Mouse (Mus musculus): ENCODE results near the gene 1700020D05Rik. TPM values are rescaled to one million over a fixed set of nuclear protein-coding genes. Genes with fewer than 3 reads are reported as not detected.

1700020D05Rik gene
- total RNA-seq (2021) = 1 to 10 TPM; 1.7 to 2.2 TPM
- long read RNA-seq, experiment 1 = 0 reads
- long read RNA-seq, experiment 2 = 0 reads

DNA sequence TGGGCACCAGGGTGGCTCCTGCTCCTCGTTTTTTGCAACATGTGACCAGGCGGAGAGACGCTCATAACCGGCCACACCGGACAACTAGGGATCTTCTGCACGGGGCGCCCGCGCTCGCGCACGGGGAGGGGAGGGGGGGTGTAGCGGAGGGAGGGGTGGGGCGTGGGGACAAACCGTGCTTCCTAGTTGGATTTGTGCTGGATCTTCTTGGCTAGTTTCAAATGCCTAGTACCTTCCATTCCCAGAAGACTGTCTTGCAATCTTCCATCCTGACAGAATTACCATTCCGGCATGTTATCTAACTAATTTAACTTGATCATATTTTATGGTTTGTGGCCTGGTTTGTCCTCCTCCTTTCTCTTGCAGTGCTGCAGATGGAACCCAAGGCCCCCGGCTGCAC lies at the start of gene 1700020D05Rik:
TSS of gene 1700020D05Rik (minus strand) at position 101 of the 400 bp plus-strand sequence.
- no peak for DNase-seq (ENCODE audit: low spot score in 2 of 2)

DNA sequence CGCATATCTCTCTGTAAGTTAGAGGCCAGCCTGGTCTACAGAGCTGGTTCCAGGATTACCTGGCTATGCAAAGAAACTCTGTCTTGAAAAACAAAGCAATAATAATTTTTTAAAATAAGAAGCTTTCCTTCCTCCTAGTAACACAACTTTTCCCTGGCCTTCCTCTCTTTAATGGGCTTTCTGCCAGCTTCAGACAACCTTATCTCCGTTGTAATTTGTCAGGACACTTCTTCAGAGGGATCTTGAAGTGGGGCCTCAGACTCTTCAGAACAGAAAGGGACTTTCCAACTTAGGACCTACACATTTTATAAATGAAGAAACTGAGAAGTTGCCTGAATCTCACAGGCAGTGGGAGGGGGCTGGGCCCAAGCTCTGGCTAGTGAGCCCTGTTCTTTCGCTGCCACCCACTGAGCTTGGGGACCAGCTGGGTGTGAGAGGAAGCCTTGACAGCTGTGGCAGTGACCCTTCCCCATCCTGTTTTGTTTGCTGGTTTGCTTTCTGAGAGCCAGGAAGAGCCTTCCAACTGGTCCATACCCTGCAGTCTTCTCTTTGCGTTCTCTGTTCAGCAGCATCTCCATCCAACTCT lies 44.0 kb upstream of the 1700020D05Rik start:
- DNase-seq (ENCODE audit: low spot score in 2 of 2) = no peak

DNA sequence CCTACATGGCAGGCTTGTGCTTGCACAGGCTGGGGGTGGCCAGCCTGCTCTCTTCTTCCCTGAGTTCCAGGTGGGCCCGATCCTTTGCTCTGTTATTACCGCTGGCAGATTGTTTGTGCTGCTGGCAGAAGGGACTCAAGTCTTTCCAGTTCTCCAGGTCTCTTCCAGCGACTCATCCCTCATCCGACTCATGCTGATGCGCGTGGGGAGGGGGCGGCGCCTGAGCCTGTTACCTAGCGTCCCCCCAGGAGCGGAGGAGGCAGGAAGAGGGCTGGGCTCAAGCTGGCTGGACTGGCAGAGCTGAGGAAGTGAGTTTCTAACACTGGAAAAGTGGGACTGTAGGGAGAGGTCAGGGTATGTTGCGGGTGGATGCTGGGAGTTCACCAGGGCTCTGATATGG lies 40.4 kb upstream of the 1700020D05Rik start:
- no peak for DNase-seq (ENCODE audit: low spot score in 2 of 2)

DNA sequence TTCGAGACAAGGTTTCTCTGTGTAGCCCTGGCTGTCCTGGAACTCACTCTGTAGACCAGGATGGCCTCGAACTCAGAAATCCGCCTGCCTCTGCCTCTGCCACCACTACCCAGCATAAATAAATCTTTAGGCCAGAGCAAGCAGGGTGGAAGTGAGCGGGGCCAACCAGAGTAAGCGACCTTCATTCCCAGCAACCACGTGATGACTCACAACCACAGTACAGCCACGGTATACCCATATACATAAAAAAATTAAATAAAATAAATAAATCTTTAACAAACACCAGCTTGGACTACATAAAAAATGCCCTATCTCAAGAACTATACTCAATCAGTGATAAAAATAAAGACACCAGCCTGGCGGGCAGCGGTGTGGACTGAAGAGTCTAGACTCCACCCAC lies 39.8 kb upstream of the 1700020D05Rik start:
- no peak for DNase-seq (ENCODE audit: low spot score in 2 of 2)

DNA sequence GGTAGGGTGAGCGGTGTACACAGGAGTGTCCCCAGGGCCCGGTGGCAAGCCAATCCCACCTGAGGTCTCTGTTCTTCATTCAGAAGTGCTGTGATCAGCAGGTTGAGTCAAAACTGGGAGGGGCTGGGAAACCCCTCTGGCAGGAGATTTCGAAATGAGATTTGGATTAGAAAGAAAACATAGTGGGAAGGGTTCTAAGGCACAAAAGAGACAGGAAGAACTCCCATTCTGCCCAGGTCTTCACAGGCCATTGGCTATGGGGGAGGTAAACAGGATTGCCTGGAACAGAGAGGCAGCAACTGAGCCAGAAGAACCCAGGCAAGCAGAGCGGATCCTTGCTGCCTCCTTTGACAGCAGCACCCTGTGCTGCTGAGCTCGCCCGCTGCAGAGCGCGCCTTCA lies 35.2 kb upstream of the 1700020D05Rik start:
- DNase-seq (ENCODE audit: low spot score in 2 of 2) = no peak

DNA sequence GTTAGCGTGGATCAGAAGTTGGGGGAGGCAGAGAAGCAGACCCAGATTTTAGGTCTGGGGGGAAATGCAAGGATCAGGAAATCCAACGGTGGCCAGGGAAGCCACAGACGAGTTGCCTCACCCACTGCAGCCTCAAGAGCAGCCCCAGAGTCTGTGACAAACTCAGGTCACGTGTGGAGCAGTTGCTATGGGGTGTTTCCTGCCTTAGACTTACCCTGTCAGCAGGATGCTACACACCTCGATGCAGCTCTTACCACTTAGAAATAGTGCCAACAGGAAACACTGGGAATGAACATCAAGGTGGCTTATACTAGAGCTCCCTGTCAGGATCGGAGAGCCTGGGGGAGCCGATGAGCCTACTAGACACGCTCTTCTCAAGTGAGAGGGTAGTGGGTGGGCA lies 28.9 kb upstream of the 1700020D05Rik start:
- no peak for DNase-seq (ENCODE audit: low spot score in 2 of 2)

DNA sequence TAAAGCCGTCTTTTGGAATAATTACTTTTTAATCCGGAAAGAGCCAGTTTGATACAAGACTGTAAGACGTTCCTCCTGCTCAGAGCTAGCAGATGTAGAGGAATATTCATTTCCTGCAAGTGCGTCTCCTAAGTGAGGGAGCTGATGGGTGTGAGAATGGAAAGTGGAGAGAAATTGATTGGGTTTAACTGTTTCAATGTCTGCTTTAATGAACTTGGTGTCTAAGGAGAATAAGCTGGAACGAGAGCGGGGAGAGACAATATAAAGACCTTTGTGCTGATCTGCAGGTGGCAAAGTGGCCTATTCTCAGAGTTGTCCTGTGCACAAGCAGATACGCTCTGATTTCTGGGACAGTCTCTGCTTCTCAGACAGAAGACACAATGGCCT lies 26.5 kb upstream of the 1700020D05Rik start:
- DNase-seq (ENCODE audit: low spot score in 2 of 2) = no peak

DNA sequence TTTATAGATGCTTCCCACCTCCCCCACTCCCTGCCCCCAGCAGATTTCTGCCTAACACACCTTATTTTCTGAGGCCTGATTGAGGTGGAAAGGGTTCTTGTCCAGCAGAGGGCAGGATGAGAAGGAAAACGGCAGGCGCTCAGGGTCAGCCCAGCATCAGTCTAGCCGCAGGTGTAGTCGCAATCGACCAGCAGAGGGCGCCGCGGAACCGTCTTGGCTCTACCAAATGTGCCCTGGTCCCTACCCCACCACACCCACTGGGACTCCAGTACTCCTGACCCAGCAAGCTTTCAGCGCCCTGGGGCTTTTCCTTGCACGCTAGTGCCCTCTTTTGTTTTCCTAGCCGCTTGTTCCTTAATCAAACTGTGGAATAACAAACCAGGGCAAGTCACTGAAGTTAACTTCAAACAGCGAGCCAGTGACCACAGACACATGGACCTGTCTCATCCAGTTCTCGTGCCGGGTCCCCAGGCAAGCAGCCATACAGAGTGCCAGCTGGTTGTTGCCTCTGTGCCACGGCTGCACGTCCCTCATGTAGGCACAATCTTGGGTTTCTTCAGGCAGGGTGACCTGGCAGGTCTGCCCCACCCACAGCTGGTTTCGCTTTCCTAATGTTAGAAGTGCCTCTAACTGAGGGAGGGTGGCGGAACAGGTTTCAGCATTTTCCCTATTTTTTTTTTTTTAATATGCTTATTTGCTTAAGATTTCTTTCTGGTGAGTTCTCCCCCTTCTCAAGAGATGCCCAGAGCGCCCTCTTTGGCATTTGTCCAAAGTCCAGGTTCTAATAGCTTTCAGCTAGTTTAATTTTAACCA lies 25.9 kb upstream of the 1700020D05Rik start:
- peak; percentile 99 for DNase-seq (ENCODE audit: low spot score in 2 of 2)

DNA sequence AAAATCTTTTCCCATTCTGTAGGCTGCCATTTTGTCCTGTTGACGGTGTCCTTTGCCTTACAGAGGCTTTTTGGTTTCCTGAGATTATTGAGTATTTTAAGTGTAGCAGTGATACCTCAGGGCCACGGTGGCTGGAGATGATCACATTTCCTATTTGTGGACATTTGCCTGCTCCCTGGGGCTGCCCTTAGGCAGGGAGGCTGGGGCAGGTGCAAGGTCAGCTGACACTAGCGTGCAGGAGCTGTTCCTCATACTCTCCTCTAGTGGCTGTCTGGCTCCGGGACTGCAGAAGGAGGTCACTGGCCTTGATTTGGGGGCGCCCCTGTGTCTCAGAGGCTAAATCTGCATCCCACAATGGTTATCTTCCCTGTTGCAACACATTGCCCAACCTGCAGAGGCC lies 21.6 kb upstream of the 1700020D05Rik start:
- DNase-seq (ENCODE audit: low spot score in 2 of 2) = no peak

DNA sequence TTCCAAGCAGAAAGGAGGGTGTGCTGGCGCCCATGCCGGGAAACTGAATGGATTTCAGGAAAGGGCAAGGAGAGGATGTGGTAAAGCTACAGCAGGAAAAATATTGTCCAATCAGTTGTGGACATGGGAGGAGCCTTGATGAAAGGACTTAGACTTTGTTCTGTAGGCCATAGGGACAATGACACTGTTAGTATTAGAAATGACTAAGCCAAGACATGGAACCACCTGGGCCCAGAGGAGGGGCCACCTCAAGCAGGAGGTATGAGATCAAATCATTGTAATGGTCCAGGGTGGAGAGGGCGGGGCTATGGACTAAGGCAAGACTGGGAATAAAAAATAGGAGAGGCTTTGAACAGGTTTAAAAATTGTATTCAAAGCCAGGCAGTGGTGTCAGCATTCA lies 15.1 kb upstream of the 1700020D05Rik start:
- DNase-seq (ENCODE audit: low spot score in 2 of 2) = no peak

DNA sequence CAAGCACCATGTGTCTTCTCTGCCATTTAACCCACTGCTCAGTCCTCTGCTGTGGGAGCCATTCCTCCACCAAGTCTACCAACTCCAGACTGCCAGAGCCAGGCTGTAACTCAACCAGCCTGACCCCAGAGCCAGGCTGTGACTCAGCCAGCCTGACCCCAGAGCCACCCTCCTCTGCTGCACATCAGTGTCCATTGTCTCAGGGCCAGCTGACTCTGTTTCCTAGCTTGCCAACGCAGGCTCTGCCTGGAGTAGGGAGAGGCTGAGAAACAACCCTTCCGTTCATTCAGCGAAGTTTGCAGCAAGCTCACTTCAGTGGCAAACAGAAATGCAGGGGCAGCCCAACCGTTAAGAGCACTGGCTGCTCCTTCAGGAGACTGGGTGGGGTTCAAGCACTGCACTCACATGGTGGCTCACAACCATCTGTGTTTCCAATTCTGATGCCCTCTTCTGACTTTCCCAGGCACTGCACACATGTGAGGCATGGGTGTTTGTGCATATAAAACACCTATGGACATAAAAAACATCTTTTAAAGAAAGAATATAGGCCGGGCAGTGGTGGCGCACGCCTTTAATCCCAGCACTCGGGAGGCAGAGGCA lies 13.4 kb upstream of the 1700020D05Rik start:
- no peak for DNase-seq (ENCODE audit: low spot score in 2 of 2)

DNA sequence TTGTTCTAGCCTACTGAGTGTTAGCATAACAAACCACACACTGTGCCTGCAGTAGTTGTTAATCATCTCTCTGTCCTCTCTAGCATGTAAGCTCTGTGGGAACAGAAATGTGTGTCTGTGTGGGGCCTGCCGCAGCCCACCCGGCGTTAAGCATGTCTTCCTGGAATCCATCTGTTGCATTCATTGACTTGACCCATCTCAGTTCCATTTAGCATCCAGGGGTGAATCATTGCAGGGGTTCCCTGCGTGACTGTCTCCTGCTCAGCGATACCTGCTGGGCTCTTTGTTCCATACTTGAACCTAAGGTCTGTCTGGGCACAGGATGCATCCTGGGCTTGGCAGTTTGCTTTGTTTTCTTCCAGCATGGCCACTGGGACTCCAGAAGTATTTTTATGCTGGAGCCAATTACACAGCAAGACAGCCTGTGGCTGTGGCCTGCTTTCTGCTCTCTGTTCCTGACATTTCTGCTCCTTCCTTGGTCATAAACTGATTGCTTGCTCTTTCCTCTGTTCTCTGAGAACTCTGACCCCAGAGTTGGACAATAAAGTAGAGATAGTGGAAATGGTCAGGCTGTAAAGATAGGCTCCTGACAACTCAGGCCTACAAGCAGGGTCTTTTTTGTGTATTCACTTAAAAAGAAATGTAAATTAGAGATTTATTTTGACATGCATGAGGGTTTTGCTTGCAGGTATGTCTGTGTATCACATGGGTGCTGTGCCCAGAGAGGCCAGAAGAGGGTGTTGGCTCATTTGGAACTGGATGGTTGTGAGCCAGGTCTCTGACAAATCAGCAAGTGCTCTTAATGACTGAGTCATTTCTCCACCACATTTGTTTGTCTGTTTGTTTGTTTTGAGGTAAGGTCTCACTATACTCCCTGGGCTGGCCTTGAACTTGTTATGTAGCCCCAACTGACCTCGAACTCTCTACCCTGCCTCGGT lies 12.5 kb upstream of the 1700020D05Rik start:
- DNase-seq (ENCODE audit: low spot score in 2 of 2) = no peak

DNA sequence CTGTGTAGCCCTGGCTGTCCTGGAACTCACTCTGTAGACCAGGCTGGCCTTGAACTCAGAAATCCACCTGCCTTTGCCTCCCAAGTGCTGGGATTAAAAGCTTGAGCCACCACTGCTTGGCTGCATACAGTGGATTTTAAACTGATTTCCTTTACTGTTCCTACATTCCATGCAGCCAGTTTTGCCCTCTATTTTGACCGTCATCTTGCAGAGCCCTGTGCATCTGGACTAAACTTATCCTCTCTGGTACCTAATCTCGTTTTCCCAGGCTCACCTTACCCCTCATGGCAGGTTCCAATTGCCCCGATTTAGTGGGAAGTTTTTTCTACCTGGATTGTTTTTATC lies 9.4 kb upstream of the 1700020D05Rik start:
- DNase-seq (ENCODE audit: low spot score in 2 of 2) = no peak

DNA sequence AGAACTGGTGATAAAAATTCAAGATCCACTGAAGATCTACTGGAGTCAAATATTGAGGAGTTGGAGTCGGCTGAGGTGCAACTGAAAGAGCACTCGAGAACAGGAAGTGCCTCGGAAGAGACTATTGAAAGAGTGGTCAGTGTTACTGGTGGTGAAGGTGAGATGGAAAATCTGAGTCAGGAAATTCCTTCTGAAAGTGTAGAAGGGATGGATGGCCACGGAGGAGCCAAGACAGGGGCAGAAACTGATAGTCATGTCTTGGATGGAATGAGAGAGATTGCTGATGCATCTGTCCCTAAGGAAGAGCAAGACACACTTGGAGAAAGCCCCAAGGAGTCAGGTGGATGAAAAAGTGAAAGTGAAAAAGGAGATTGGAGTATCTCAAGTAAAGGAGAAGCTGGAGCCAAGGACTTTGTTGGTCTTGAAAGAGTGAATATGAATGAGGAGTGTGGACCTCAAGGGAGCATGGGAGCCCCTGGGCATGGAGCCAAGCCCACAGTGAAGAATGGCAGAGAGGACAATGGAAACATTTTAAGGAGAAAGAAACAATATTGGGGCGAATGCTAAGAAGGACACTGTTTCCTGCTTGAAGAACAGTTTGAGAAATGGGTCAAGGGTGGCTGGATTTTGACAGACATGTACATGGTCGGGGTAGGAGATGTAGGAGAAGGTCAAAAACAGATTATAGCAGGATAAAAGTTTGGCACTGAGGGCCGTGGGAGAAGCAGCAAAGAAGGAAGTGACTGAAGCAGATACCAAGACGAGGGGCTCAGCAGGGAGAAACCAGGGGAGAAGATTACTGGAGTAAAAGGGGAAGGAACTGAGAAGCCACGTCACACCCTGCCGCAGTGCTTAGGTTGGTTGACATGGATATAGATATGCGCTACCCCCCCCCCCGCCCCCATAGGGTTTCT lies 8.8 kb upstream of the 1700020D05Rik start:
- no peak for DNase-seq (ENCODE audit: low spot score in 2 of 2)

DNA sequence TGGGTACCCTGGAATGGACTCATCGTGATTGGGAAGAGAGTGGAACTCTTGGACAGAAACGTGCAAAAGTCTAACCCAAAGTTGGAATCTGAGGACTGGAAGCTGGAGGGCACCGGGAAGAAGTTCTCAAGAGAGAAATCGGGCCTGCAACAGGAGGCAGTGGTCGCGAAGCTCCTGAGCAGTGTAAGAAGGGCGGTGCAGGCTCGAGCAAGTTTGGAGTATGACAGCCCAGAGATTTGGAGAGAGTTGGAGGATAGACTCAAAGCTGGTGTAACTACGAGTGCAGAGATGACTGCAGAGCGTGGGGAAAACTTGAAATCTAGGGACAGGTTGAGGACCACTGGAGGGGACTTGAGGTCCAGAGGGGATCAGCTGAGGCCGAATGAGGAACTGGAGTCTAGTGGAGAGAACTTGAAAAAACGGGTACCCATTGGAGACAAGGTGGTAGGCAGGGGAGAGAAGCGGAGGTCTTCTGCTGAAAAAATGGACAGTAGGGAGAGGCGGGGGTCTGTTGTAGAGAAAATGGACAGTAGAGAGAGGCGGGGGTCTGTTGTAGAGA lies 7.6 kb upstream of the 1700020D05Rik start:
- DNase-seq (ENCODE audit: low spot score in 2 of 2) = no peak

DNA sequence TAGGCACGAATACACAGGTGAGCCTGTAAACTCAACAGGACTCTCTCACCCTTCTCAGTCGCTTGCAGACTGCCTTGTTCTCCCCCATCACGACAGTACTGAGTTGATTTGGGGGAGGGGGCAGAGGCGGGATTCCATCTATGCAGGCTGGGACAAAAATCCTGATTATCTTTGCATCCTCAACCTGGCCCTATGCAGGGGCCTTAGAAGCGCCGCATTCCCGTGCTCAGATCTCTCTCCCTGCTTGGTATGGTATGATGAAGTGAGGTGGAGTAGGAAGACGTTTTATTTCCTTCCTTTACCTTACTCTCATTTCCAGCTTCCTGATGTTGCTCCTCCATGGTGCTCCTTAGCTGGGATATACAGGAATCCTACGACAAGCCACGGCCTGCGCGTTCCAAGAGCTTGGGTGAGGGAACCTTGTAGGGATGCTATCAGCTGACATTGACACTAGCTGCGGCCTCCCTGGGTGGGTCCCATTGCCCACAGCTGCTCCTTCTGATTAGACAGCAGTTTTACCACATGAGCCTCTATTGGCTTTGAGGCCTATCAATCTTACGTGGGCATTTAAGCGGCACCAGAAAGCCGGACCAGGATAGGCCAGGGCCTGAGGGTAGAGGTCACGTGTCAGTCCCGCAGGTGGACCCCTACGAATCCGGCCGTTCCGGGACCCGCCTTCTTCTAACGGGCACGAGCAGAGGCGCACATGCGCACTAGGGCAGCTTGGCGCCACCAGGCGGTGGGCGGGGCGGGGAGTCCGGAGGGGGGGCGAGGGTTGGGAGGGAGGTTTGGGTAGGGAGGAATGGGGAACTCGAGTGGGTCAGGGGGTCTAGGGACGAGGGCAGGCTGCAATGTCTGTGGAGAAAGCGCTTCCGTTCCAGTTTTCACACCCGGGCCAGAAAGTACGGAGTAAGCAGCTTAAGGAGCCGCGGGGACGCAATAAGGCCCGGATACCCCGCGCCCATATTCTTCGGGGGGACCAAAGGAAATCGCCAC lies 6.7 kb upstream of the 1700020D05Rik start, which contains the start of gene Snx32:
TSS of gene Snx32 (minus strand) at position 508 of the 996 bp plus-strand sequence.
- peak; percentile 94 to 96 for DNase-seq (ENCODE audit: low spot score in 2 of 2)

DNA sequence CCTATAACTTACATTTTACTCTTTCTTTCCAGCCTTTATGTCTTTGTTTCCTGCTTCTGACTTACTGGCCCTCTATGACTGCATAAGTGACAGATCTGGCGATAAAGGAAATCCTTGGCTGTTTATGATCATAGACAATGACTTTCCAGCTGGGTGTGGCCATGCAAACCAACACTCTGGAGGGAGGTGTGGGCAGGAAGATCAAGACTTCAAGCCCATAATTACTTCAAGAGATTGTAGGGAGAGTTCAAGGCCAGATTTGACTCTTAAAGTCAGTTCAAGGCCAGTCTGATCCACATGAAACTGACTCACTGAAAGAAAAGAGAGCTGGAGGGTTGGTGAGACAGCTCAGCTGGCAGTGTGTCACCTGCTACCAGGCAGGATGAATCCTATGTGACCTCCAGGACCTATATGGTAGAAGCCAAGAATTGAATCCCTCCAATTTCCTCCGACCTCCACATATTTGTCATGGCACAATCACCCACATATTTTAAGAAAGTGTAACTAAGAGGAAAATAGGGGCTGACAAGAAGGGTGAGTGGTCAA lies 3.2 kb downstream of the 1700020D05Rik start:
- DNase-seq (ENCODE audit: low spot score in 2 of 2) = no peak

DNA sequence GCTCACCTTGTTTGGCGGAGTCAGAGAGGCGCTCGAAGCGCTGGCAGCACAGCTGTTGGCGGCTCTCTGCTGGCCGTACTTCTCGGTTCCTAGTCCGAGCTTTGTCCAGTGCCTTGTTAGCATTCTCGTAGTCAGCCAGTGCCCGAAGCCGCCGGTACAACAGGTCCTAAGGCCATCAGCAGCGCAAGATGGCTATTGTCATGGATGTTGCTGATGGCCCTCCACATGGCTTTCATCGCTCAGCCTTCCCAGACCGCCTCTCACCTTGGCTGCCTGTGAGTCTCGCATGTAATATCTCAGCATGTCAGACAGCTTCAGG lies 7.6 kb downstream of the 1700020D05Rik start:
- peak in 1 of 2 experiments; percentile 19 for DNase-seq (ENCODE audit: low spot score in 2 of 2)

Data from adrenal gland, adult 18-20 months (tissue).